Mouse (Mus musculus): ENCODE results near the gene Dnajc16. TPM values are rescaled to one million over a fixed set of nuclear protein-coding genes. Genes with fewer than 3 reads are reported as not detected.
"Not testable (repeated sequence)": the region's sequence is repeated elsewhere in the genome, so short reads cannot be mapped to it uniquely, and the experiment has no call there.

Dnajc16 gene
- polyA plus RNA-seq, 2 experiments from 2014 or later, result 5.1 to 5.4 TPM

DNA sequence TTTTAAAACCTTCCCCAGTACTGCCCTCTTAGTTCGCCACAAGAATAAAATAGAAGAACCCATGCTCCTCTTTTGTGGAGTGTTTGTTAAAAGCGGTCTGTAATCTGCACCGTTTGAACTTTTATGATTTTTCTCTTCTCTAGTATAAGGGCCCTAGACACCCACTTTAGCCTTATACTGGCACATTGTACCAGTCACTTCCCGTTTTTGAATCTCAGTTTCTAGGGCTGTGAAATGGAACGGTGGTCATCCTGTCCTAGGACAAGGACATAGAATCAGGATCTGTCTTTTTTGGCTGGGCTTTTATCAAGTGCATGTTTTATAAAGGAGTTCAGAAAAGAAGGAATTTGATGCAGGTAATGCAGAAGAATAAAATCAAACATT lies 3.4 kb upstream of the Dnajc16 start:
- ATAC-seq, result no peak

GRCm38 (mm10) chr4:141793282-141794151 lies 2.8 kb upstream of the Dnajc16 start, which contains the start of gene Casp9:
Gene Casp9 (plus strand): TSS chr4:141793612.
- peak; percentile 69 for ATAC-seq

DNA sequence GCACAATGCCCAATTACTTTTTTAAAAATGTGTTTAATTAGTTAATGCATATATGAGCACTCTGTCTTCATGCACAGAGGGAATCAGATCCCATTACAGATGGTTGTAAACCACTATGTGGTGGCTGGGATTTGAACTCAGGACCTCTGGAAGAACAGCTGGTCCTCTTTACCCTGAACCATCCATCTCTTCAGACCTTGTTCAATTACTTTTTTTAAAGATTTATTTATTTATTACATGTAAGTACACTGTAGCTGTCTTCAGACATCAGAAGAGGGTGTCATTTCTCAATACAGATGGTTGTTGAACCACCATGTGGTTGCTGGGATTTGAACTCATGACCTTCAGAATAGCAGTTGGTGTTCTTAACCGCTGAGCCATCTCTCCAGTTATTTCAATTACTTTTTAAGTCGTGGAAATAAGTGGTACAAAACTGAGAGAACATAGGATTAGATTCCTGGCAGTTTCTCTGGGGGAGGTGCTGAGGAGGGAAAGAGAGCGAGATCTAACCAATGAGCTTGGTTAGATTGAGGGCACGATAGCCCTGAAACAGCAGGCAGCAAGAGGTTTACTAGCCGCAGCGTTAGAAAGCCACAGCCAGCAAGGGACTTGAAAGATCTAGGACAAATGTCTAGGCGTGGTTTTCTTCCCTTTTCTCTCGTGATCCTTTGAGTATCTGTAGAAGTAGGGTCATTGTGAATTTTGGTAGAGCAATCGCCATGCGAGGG lies 2.0 kb upstream of the Dnajc16 start:
- ATAC-seq, result no peak

DNA sequence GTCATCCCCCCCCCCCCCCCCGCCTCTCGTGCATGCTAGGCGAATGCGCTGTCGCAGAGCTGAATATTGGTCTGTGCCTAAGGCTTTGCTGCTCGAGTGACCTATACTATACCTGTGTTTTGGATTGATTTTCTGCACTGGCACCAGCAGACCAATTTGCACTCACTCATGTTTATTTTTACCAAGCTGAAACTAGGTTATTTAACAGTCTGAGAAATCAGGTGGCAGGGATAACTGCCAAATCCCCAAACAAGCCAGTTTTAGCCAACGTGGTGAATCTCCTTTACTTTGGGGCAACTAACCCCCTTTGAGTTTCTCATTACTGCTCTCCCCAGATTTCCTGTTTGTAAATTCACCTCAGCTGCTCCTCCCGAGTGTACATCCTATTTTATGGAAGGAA lies 1.2 kb upstream of the Dnajc16 start:
- ATAC-seq, result no peak

DNA sequence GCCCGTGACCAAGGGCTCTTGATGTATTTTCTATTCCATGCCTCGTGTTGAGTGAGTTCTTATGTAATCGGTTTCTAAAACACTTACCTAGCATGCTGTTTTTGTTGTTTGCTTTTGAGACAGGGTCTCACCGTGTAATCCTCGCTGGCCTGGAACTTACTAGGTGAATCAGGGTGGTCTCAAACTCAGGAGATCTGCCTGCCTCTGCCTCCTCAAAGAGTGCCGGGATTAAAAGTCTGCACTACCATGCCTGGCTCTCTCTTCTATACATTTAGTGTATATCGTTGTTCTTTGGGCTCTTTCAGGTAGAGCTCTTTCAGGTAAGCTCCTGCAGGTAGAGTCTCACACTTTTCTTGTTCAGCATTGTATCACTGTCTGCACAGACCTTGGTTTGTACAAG lies 755 bp upstream of the Dnajc16 start:
- no peak for ATAC-seq

GRCm38 (mm10) chr4:141789564-141790218 lies 1.0 kb downstream of the Dnajc16 start:
- no peak for ATAC-seq

- ATAC-seq, result no peak
Observed at GRCm38 (mm10) chr4:141787462-141787861, 3.3 kb downstream of the Dnajc16 start.

- no peak for ATAC-seq
Observed at GRCm38 (mm10) chr4:141787046-141787445, 3.7 kb downstream of the Dnajc16 start.

GRCm38 (mm10) chr4:141786141-141786540 lies 4.6 kb downstream of the Dnajc16 start:
- no peak for ATAC-seq

DNA sequence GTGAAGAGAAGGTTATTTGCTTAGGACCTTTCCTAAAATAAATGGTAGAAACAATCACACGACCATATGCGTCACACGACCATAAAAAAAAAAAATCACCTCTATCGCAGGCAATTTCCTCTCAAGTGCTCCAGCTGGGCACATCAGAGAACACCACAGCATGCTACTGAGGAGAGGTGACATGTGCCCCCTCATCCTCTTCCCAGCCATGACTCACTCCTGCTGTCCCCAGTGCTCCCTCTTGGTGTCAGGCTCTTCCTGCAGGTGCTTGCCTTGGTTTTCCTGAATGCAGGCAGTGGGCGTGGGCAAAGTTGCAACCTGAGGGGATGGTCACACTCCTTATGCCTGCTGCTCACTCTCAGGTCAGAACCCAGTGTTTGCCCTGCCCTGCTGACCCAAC lies 5.9 kb downstream of the Dnajc16 start:
- no peak for ATAC-seq

DNA sequence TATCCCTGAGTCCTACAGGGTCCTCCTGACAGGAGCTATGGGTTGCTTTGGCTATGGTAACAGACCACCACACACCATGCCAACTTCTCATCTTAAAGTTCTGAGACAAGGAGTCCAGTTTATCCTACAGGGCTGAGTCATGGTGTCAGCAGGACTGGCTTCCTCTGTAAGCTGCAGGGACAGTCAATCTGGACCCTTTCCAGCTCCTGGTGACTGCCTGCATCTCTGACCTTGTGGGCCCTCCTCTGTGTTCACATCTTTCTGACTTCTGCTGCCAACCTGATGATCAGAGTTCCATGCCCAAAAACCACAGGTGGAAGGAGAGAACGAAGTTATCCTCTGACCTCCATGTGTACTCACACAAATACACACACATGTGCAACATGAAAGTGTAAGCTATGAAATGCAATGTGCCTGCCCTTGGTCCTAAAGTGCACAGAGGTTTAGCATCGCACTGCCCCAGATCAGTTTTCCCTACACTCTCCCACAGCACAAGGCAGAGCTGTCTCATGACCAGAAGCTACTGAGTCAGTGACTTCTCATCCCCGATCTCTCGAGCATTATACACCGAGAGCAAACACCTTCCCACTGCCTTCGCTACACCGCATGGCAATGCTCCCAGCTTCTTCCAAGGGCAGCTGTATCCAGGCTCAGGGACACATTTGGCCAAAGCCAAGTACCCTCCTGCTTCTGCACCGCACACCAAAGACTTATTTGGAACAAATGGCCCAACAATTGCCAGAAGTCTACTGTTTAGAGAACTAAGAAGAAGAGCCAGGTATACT lies 9.3 kb downstream of the Dnajc16 start:
- no peak for ATAC-seq

GRCm38 (mm10) chr4:141779828-141780227 lies 10.9 kb downstream of the Dnajc16 start:
- ATAC-seq, result no peak

GRCm38 (mm10) chr4:141773019-141773418 lies 17.7 kb downstream of the Dnajc16 start:
- not testable (repeated sequence) for ATAC-seq

DNA sequence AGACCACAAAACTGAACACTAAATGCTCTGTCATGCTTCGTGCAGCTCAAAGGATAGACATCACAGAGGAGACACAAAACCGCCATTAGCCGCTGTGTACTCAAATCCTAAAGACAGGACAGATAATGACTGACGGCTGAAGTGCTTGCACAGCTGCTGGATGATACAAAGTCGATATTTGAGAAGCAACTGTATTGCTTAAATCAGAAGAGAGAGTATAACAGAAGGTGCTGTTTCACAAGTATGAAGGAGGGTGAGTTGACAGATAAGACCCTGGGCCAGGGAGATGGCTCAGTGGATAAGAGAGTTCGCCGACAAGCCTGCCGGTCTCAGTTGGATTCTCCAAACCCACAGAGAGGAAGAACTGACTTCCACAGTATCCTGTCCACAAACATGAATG lies 18.9 kb downstream of the Dnajc16 start:
- no peak for ATAC-seq

GRCm38 (mm10) chr4:141769501-141770160 lies 21.1 kb downstream of the Dnajc16 start:
- ATAC-seq, result no peak

GRCm38 (mm10) chr4:141767353-141768036 lies 23.2 kb downstream of the Dnajc16 start:
- no peak for ATAC-seq

DNA sequence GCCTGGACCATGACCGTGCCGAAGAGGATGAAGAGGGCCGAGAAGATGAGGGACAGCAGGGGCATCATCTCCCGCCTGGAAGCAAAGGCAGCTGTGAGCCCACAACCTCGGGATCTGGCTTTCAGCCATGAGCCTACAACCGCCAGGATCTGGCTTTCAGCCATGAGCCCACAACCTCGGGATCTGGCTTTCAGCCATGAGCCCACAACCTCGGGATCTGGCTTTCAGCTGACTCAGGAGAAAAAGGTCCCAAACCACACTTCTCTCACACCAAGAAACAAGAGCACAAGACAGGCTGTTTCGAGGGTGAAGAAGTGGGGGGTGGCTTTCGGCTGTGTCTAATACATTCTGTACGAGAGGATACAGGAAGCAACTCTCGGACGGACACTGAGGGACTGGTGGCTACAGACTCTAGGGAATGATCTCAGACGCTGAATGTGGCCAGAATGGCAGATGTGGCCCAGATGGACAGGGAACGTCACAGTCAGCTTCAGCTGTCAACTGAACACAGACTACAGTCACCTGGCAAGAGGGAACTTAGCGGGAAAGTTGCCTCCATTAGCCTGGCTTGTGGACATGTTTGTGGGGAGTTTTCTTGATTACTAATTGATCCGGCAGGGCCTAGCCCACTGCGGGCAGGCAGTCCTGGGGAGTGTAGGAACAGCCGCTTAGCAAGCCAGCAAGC lies 23.9 kb downstream of the Dnajc16 start:
- ATAC-seq, result no peak

DNA sequence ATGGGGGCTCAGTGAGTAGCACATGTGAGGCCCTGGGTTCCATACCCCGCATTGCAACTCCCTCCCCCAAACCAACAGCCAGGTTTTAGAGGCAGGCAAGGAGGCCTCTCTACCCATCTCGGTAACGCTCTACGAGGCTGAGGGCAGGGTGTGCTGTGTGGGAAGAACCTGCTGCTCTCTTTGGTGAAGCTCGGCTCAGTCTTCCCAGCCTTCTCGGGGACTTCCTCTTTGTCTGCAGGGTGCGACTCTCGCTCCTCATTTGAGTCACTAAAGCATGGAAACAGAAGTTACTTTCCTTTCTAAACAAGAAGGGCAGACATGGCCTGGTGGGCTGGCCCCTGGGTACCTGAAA lies 24.4 kb downstream of the Dnajc16 start:
- no peak for ATAC-seq

DNA sequence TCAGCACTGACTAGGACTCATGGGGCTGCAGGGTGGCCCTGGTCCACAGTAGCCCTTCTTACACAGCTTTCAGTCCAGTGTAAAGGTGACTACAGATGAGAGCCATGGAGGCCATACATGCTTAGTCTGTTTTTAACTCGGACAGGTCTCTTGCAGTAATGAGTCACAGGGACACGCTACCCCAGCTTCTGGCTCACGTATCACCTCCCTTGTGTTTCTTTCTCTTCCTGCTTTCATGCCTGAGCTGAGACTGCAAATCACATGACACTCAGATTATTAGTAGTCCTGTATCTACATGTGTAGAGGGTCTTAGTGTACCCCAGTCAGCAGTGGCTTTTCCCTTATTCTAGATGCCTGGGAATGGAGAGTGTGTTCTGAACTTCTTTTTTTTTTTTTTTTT lies 25.7 kb downstream of the Dnajc16 start:
- ATAC-seq, result no peak

GRCm38 (mm10) chr4:141763476-141763875 lies 27.3 kb downstream of the Dnajc16 start:
- ATAC-seq, result no peak

DNA sequence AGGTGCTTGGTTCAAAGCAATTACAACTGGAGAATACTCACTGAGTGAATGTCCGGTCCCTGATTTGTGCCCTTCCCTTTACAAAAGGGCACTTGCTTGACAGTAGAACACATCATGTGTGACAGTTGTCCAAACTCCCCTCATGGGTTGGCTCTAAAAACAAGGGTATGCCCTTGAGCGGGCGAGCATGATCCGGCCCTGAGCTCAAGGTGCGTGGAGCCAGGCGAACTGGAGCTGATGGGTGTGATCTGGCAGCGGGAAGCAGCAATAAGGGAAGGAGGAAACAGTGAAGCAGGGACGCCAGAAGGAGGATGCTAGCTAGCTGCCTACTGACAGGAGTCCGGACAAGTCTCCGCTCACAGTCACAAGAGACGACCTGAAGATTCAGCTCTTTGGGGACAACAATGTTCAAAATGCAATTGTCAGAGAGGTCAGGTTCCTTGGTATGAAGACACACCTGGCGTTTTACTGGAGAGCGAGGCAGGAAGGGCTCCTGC lies 28.6 kb downstream of the Dnajc16 start:
- no peak for ATAC-seq

All from activated CD4-positive, CD25-positive, alpha-beta regulatory T cell, adult 4 months (primary cell).